Mouse (Mus musculus) spleen, postnatal 0 days (tissue): ENCODE data around the gene Myo6. TPM values are rescaled to one million over a fixed set of nuclear protein-coding genes. Genes with fewer than 3 reads are reported as not detected.

Experiments
- polyA plus RNA-seq: library from polyadenylated mRNA; unstranded; fragments of >200 nt; fragmentation: Nextera tagmentation; extraction: Ambion mirVana; gene quantifications from 2 replicates; pipeline ENCODE4 v1.2.1, GENCODE M21; 2015

Myo6 gene
- 3.9 and 5.1 TPM in 2 replicates for polyA plus RNA-seq

DNA sequence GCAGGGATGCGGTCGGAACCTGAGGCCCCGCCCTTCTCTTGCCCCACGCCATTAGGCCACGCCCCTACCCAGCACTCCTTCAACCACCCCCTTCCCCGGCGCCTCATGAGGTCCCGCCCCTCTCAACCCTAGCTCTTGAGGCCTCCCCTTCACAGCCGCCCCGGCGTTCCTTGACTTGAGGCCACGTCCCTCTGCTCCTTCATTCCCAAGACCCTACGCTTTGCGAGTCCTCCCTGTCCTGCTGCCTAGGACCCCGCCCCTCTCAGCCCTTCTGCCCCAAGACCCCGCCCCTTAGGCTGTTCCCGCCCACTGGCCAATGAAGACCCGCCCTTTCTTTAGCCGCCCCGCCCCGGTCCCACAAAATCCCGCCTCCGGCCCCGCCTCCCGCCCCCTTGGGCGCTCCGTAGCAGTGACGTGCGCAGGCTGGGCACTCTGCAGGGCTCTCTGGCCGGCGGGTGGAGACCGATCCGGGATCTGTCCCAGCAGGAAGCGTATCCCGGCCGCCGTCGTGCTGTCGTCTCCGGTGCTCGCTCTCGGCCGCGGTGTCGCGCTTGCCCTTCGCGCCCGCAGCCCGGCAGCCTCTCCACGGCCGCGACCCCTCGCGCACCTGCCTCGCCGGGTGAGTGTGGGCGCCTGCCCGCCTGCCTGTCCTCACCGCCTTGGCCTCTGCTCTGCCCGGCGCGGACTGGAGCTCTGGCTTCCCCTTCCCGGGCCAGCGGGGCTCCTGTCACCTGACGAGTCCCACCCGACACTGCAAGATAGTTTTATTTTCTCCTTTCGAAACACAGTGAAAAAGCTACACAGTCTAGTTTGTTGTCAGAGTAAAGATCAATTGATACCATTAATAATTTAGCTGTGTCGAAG is at the start of gene Myo6:
TSS of gene Myo6 (plus strand) at position 421 of the 864 bp plus-strand sequence.

Other genes with a start within 250 kb of the Myo6 start
- 2.2 and 2.5 TPM in 2 replicates for gene Filip1, start 152.2 kb upstream of the Myo6 start, polyA plus RNA-seq
- 34.6 and 43.0 TPM in 2 replicates for gene Senp6, start 98.1 kb upstream of the Myo6 start, polyA plus RNA-seq